Mouse (Mus musculus) olfactory bulb, adult 2 months (tissue): ENCODE measurements around the gene Mrnip.

ENCODE experiments used
- CTCF ChIP-seq: fragments of 200-500 bp; IDR thresholded peaks from 2 replicates; pipeline ENCODE4 v1.5.1; 2012; ENCODE audit warnings: low read depth, mild to moderate bottlenecking, low read length, moderate library complexity; ENCODE audit not compliant: insufficient read depth
- POLR2A ChIP-seq: fragments of 200-500 bp; IDR thresholded peaks from 2 replicates; pipeline ENCODE4 v1.6.1; 2012; ENCODE audit warnings: mild to moderate bottlenecking, low read depth, low read length, moderate library complexity; ENCODE audit not compliant: insufficient read depth

DNA sequence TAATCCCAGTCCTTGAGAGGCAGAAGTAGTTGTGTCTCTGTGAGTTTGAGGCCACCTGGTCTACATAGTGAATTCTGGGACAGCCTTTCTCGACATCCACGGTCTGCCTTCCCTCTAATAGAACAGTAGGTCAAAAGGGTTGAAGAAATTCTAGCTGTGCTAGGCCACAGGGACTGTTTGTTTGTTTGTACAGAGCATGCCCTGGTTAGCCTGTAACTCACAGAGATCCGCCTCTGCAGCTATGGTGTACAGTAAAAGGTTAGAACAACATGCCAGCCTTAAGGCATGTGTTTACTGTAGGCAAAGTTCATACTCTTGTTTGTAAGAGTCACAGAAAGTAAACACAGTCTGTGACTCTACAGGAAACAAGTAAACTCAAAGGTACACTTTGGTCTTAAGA lies 10.5 kb downstream of the Mrnip start:
- TF ChIP-seq CTCF (no peak), POLR2A (no peak)
